Mouse (Mus musculus): ENCODE results near the gene Creb3l2. TPM values are rescaled to one million over a fixed set of nuclear protein-coding genes. Genes with fewer than 3 reads are reported as not detected.

Creb3l2 gene
- polyA plus RNA-seq, 1 experiment, result 8.8 TPM

DNA sequence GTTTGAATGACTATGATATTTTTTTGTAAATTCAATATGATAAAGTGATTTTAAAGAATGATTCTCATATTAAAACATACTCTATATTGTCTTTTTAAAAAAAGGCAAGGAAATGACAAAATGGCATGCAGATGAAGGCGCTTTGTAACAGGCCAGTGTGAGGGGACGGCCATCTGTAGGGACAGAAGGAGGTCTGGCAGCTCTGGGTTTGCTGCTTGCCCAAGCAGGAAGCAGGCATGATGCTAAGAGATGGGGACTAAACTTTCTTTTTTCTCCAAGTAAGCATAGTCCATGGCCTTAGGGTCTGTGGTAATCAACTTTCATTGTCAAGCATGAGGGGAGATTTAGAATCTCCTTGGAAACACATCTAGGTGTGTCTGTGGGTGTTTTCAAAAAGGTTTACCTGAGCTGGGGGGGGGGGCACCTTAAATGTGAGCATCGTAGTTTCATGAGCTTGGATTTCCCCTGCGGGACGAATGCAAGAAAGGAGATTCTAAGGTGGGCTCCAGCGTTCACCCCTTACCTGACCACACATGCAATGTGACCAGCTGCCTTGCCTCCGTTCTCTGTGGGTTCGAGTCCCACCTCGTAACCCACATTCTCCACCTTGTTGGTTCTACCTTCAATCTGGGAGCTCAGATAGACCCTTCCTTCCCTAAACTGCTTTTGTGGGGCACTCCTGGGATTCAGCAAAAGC is 115.9 kb downstream of the Creb3l2 start:
- Histone ChIP-seq H3K36me3 (ENCODE audit: control insufficient read depth, insufficient read depth) (no peaks in the 10 kb centered on the region), H3K4me3 (ENCODE audit: insufficient read depth, poor library complexity, severe bottlenecking) (no peak overlapping the region), H3K79me3 (ENCODE audit: low read depth) (no peaks in the 10 kb centered on the region), H3K79me2 (ENCODE audit: control insufficient read depth, insufficient read depth) (no peaks in the 10 kb centered on the region), H3K27me3 (ENCODE audit: control insufficient read depth, insufficient read depth, insufficient read length) (no peaks in the 10 kb centered on the region), H3ac (ENCODE audit: control insufficient read depth, insufficient read length, low read depth) (no peak overlapping the region)
- TF ChIP-seq MAX (IDR thresholded peaks at IDR 0.05) (no peak), USF1 (IDR thresholded peaks at IDR 0.05; ENCODE audit: low read depth) (no peak), CEBPB (IDR thresholded peaks at IDR 0.05; ENCODE audit: low read depth) (no peak)

DNA sequence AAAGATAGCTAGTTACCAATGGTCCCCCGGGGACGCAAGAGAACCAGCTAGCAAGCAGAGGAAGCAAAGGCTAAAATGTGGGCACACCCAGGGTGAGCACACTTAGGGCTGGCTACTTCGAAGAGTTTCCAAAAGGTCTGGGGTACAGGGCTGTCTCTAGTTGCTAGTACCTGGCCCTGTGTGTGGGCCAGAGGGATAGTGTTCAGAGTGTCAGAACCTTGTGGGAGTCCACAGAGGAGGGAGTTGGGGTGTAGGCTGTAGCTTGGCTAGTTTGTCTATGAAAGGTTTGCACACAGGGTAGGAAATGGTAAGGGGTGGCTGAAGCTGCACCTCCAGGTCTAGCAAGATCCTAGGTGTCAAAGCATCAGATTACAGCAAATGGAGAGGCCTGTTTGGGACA is 116.9 kb downstream of the Creb3l2 start:
- no peak overlapping the region for H3ac ChIP-seq (ENCODE audit: control insufficient read depth, insufficient read length, low read depth)
- no peaks in the 10 kb centered on the region for H3K79me2 ChIP-seq (ENCODE audit: control insufficient read depth, insufficient read depth)
- H3K79me3 ChIP-seq (ENCODE audit: low read depth), result no peaks in the 10 kb centered on the region
- TF ChIP-seq FOSL1 (IDR thresholded peaks at IDR 0.05; ENCODE audit: insufficient read depth, low read length, poor library complexity, severe bottlenecking) (no peak), MYOD1 (IDR thresholded peaks at IDR 0.05; ENCODE audit: control insufficient read depth, insufficient read length, low read depth) (no peak), CTCF (IDR thresholded peaks at IDR 0.05; ENCODE audit: control insufficient read depth, insufficient read depth, insufficient read length) (no peak), USF1 (IDR thresholded peaks at IDR 0.05; ENCODE audit: low read depth) (no peak), MAX (IDR thresholded peaks at IDR 0.05) (no peak), MYOG (IDR thresholded peaks at IDR 0.05; ENCODE audit: control insufficient read depth, extremely low read depth, insufficient read length) (no peak)
- H3K36me3 ChIP-seq (ENCODE audit: control insufficient read depth, insufficient read depth), result no peaks in the 10 kb centered on the region
- H3K27me3 ChIP-seq (ENCODE audit: control insufficient read depth, insufficient read depth, insufficient read length), result no peaks in the 10 kb centered on the region
- no peak overlapping the region for H3K4me3 ChIP-seq (ENCODE audit: insufficient read depth, poor library complexity, severe bottlenecking)

DNA sequence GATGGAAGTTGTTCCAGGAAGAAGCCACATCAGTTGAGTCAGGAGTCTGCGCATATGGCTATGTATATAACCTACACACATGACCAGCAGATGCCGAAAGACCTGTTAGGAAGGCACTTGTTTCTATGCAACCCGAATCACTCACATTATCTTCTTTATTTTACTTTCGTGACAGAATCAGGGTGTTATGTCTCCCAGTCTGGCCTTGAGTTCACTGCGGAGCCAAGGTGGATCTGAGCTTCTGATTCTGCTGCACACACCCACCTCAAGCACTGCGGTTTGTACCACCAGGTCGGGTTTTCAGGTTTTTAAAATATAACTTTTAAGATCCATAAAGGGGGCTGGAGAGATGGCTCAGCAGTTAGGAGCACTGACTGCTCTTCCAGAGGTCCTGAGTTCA is 119.3 kb downstream of the Creb3l2 start:
- Histone ChIP-seq H3K27me3 (ENCODE audit: control insufficient read depth, insufficient read depth, insufficient read length) (no peaks in the 10 kb centered on the region), H3K79me2 (ENCODE audit: control insufficient read depth, insufficient read depth) (no peaks in the 10 kb centered on the region), H3ac (ENCODE audit: control insufficient read depth, insufficient read length, low read depth) (no peak overlapping the region), H3K79me3 (ENCODE audit: low read depth) (no peaks in the 10 kb centered on the region), H3K4me3 (ENCODE audit: insufficient read depth, poor library complexity, severe bottlenecking) (no peak overlapping the region), H3K36me3 (ENCODE audit: control insufficient read depth, insufficient read depth) (no peaks in the 10 kb centered on the region)
- TF ChIP-seq MAX (IDR thresholded peaks at IDR 0.05) (no peak), FOSL1 (IDR thresholded peaks at IDR 0.05; ENCODE audit: insufficient read depth, low read length, poor library complexity, severe bottlenecking) (no peak), CTCF (IDR thresholded peaks at IDR 0.05; ENCODE audit: control insufficient read depth, insufficient read depth, insufficient read length) (no peak), USF1 (IDR thresholded peaks at IDR 0.05; ENCODE audit: low read depth) (no peak), CEBPB (IDR thresholded peaks at IDR 0.05; ENCODE audit: low read depth) (no peak), MYOD1 (IDR thresholded peaks at IDR 0.05; ENCODE audit: control insufficient read depth, insufficient read length, low read depth) (no peak), MYOG (IDR thresholded peaks at IDR 0.05; ENCODE audit: control insufficient read depth, extremely low read depth, insufficient read length) (no peak)

DNA sequence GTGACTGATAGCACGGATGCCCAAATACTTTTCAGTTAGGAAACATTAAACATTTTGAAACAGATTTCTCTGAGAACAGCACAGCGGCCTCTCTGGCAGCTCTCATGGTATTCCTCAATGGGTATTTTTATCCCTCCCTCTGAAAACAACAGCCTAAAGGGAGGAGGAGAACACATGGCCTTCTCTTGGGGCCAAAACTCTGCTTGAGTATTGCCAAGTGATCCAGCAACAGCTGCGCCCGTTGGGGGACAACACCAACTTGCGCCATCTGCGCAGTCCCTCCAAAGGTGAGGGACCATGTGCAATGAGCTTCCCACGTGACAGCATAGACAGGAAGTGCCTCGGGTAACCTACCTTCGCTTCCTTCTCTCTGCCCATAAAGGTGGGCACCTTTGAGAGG is 119.9 kb downstream of the Creb3l2 start:
- H3K79me2 ChIP-seq (ENCODE audit: control insufficient read depth, insufficient read depth), result no peaks in the 10 kb centered on the region
- H3K27me3 ChIP-seq (ENCODE audit: control insufficient read depth, insufficient read depth, insufficient read length), result no peaks in the 10 kb centered on the region
- H3ac ChIP-seq (ENCODE audit: control insufficient read depth, insufficient read length, low read depth), result no peak overlapping the region
- no peak overlapping the region for H3K4me3 ChIP-seq (ENCODE audit: insufficient read depth, poor library complexity, severe bottlenecking)
- TF ChIP-seq CEBPB (IDR thresholded peaks at IDR 0.05; ENCODE audit: low read depth) (no peak), MYOD1 (IDR thresholded peaks at IDR 0.05; ENCODE audit: control insufficient read depth, insufficient read length, low read depth) (no peak), MAX (IDR thresholded peaks at IDR 0.05) (no peak), FOSL1 (IDR thresholded peaks at IDR 0.05; ENCODE audit: insufficient read depth, low read length, poor library complexity, severe bottlenecking) (no peak), USF1 (IDR thresholded peaks at IDR 0.05; ENCODE audit: low read depth) (no peak), MYOG (IDR thresholded peaks at IDR 0.05; ENCODE audit: control insufficient read depth, extremely low read depth, insufficient read length) (no peak), CTCF (IDR thresholded peaks at IDR 0.05; ENCODE audit: control insufficient read depth, insufficient read depth, insufficient read length) (no peak)
- H3K36me3 ChIP-seq (ENCODE audit: control insufficient read depth, insufficient read depth), result no peaks in the 10 kb centered on the region
- H3K79me3 ChIP-seq (ENCODE audit: low read depth), result no peaks in the 10 kb centered on the region

DNA sequence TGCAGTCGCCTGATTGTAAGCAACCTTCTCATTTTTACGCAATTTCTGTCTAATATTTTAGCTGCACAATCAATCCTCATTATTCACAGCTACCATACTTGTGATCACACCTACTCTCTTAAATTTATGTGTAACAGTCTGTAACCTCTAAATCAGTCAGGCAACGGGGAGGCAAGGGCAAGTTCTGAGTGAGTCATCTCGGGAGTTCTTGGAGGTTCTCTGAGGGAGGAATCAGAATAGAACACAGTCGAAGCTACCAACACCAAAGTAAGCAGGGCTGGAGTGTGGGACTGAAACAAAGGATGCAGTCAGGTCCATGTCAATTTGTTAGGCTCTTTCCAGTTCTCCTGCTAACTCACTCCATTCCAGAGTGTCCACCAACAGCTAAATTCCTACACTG is 124.0 kb downstream of the Creb3l2 start:
- TF ChIP-seq MAX (IDR thresholded peaks at IDR 0.05) (no peak), MYOG (IDR thresholded peaks at IDR 0.05; ENCODE audit: control insufficient read depth, extremely low read depth, insufficient read length) (no peak), USF1 (IDR thresholded peaks at IDR 0.05; ENCODE audit: low read depth) (no peak), FOSL1 (IDR thresholded peaks at IDR 0.05; ENCODE audit: insufficient read depth, low read length, poor library complexity, severe bottlenecking) (no peak)

DNA sequence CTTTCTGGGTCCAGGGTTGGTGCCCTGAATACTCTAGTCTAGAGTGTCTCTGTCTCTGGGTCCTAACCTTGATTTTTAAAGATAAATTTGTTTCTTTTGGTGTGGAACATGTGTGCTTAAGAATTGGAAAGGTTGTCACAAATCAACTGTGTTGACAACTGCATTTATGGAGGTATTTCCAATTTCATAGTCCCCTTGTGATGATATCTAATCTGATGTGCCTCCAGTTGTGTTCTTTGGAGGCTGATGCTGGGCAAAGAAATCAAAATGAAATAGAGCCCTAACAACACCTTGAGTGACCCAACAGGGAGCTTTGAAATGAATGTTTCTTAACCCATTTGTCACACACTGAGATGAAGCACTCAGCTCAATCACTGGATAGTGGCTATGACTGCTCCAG is 126.5 kb downstream of the Creb3l2 start:
- Histone ChIP-seq H3ac (ENCODE audit: control insufficient read depth, insufficient read length, low read depth) (no peak overlapping the region), H3K27me3 (ENCODE audit: control insufficient read depth, insufficient read depth, insufficient read length) (peaks cover 4% of the 10 kb centered on the region), H3K79me3 (ENCODE audit: low read depth) (no peaks in the 10 kb centered on the region), H3K79me2 (ENCODE audit: control insufficient read depth, insufficient read depth) (no peaks in the 10 kb centered on the region), H3K4me3 (ENCODE audit: insufficient read depth, poor library complexity, severe bottlenecking) (no peak overlapping the region), H3K36me3 (ENCODE audit: control insufficient read depth, insufficient read depth) (no peaks in the 10 kb centered on the region)
- no peak for TF ChIP-seq CEBPB (IDR thresholded peaks at IDR 0.05; ENCODE audit: low read depth)
- no peak for TF ChIP-seq MYOD1 (IDR thresholded peaks at IDR 0.05; ENCODE audit: control insufficient read depth, insufficient read length, low read depth)
- TF ChIP-seq FOSL1 (IDR thresholded peaks at IDR 0.05; ENCODE audit: insufficient read depth, low read length, poor library complexity, severe bottlenecking), result no peak
- TF ChIP-seq MAX (IDR thresholded peaks at IDR 0.05), result no peak
- TF ChIP-seq MYOG (IDR thresholded peaks at IDR 0.05; ENCODE audit: control insufficient read depth, extremely low read depth, insufficient read length), result no peak
- no peak for TF ChIP-seq CTCF (IDR thresholded peaks at IDR 0.05; ENCODE audit: control insufficient read depth, insufficient read depth, insufficient read length)
- TF ChIP-seq USF1 (IDR thresholded peaks at IDR 0.05; ENCODE audit: low read depth), result no peak

More for the DNA sequence above, 124.0 kb downstream of the Creb3l2 start:
- H3K36me3 ChIP-seq (ENCODE audit: control insufficient read depth, insufficient read depth), result no peaks in the 10 kb centered on the region
- H3ac ChIP-seq (ENCODE audit: control insufficient read depth, insufficient read length, low read depth), result no peak overlapping the region
- H3K79me2 ChIP-seq (ENCODE audit: control insufficient read depth, insufficient read depth), result no peaks in the 10 kb centered on the region
- H3K27me3 ChIP-seq (ENCODE audit: control insufficient read depth, insufficient read depth, insufficient read length), result peaks cover 4% of the 10 kb centered on the region
- H3K4me3 ChIP-seq (ENCODE audit: insufficient read depth, poor library complexity, severe bottlenecking), result no peak overlapping the region
- H3K79me3 ChIP-seq (ENCODE audit: low read depth), result no peaks in the 10 kb centered on the region
